Mouse (Mus musculus): ENCODE data around the gene Olfr573-ps1. TPM values are rescaled to one million over a fixed set of nuclear protein-coding genes. Genes with fewer than 3 reads are reported as not detected.

Olfr573-ps1 gene
- not detected in 2 replicates for polyA plus RNA-seq (2014; fragmentation: Nextera tagmentation; extraction: Ambion mirVana)

- Histone ChIP-seq H3K27me3 (ENCODE audit: control insufficient read depth, insufficient read depth, low read length) (no peaks in the 10 kb centered on the region), H3K9me3 (replicated peaks; ENCODE audit: control insufficient read depth, low read length) (no peaks in the 10 kb centered on the region), H3K4me1 (ENCODE audit: control insufficient read depth, insufficient read depth, low read length) (no peaks in the 10 kb centered on the region), H3K27ac (replicated peaks; ENCODE audit: low read depth, low read length) (no peak within 1 kb of the TSS), H3K36me3 (replicated peaks; ENCODE audit: control insufficient read depth, insufficient read depth, low read depth, low read length) (no peaks in the 10 kb centered on the region), H3K9ac (replicated peaks; ENCODE audit: low read length) (no peak within 1 kb of the TSS), H3K4me3 (ENCODE audit: low read depth, low read length) (no peak within 1 kb of the TSS), H3K4me2 (ENCODE audit: low read depth, low read length) (no peak within 1 kb of the TSS)
- DNase-seq (ENCODE audit: low spot score), result no peak
- ATAC-seq (replicated peaks; ENCODE audit: insufficient number of reproducible peaks, low FRiP score, low TSS enrichment, low read depth), result no peak
- WGBS, result 91% methylated on average over 2 of the region's 2 CpGs
Observed at GRCm38 (mm10) chr7:102942475-102942874, at the start of gene Olfr573-ps1. TSS of gene Olfr573-ps1 (minus strand) at chr7:102942575.

- DNase-seq (ENCODE audit: low spot score) (no peak), ATAC-seq (replicated peaks; ENCODE audit: insufficient number of reproducible peaks, low FRiP score, low TSS enrichment, low read depth) (no peak)
- Histone ChIP-seq H3K9me3 (replicated peaks; ENCODE audit: control insufficient read depth, low read length) (no peaks in the 10 kb centered on the region), H3K27me3 (ENCODE audit: control insufficient read depth, insufficient read depth, low read length) (no peaks in the 10 kb centered on the region), H3K9ac (replicated peaks; ENCODE audit: low read length) (no peak within 1 kb of the TSS), H3K4me1 (ENCODE audit: control insufficient read depth, insufficient read depth, low read length) (no peaks in the 10 kb centered on the region), H3K4me3 (ENCODE audit: low read depth, low read length) (no peak within 1 kb of the TSS), H3K27ac (replicated peaks; ENCODE audit: low read depth, low read length) (no peak within 1 kb of the TSS), H3K4me2 (ENCODE audit: low read depth, low read length) (no peak within 1 kb of the TSS), H3K36me3 (replicated peaks; ENCODE audit: control insufficient read depth, insufficient read depth, low read depth, low read length) (no peaks in the 10 kb centered on the region)
- 59% methylated on average over 3 of the region's 3 CpGs for WGBS
Observed at GRCm38 (mm10) chr7:102989224-102989623, 46.8 kb upstream of the Olfr573-ps1 start, which contains the start of gene Olfr578. TSS of gene Olfr578 (minus strand) at chr7:102989324.

DNA sequence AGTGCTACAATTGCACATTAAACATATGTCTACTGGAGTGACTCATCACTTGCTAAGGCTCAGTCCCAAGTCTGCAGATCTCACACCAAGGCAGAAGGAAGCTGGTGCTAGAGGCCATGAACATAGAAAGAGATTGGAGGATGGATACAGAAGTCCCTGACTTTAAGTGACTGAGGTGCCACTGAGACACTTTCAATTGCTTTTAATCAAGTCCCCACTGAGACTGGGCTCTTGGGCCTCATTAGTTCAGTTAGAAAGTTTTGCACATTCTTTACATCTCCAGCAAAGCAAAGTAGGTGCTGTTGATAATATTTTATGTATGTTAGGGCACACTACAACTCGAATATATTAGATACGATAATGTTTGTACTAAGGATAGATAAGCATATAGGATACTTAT, 33.5 kb upstream of the Olfr573-ps1 start, which contains the start of gene Olfr577:
Olfr577 (minus strand) TSS at position 101 of the 400 bp plus-strand sequence.
- no peak for ATAC-seq (replicated peaks; ENCODE audit: insufficient number of reproducible peaks, low FRiP score, low TSS enrichment, low read depth)
- Histone ChIP-seq H3K27ac (replicated peaks; ENCODE audit: low read depth, low read length) (no peak within 1 kb of the TSS), H3K27me3 (ENCODE audit: control insufficient read depth, insufficient read depth, low read length) (no peaks in the 10 kb centered on the region), H3K4me2 (ENCODE audit: low read depth, low read length) (no peak within 1 kb of the TSS), H3K4me3 (ENCODE audit: low read depth, low read length) (no peak within 1 kb of the TSS), H3K36me3 (replicated peaks; ENCODE audit: control insufficient read depth, insufficient read depth, low read depth, low read length) (no peaks in the 10 kb centered on the region), H3K9ac (replicated peaks; ENCODE audit: low read length) (no peak within 1 kb of the TSS), H3K9me3 (replicated peaks; ENCODE audit: control insufficient read depth, low read length) (no peaks in the 10 kb centered on the region), H3K4me1 (ENCODE audit: control insufficient read depth, insufficient read depth, low read length) (no peaks in the 10 kb centered on the region)
- DNase-seq (ENCODE audit: low spot score), result no peak
- WGBS, result 79% methylated on average over 2 of the region's 2 CpGs

GRCm38 (mm10) chr7:102974399-102974798, 32.0 kb upstream of the Olfr573-ps1 start:
- Histone ChIP-seq H3K4me3 (ENCODE audit: low read depth, low read length) (no peak overlapping the region), H3K36me3 (replicated peaks; ENCODE audit: control insufficient read depth, insufficient read depth, low read depth, low read length) (no peaks in the 10 kb centered on the region), H3K4me2 (ENCODE audit: low read depth, low read length) (no peak overlapping the region), H3K4me1 (ENCODE audit: control insufficient read depth, insufficient read depth, low read length) (no peaks in the 10 kb centered on the region), H3K9ac (replicated peaks; ENCODE audit: low read length) (no peak overlapping the region), H3K27ac (replicated peaks; ENCODE audit: low read depth, low read length) (no peak overlapping the region), H3K27me3 (ENCODE audit: control insufficient read depth, insufficient read depth, low read length) (no peaks in the 10 kb centered on the region), H3K9me3 (replicated peaks; ENCODE audit: control insufficient read depth, low read length) (no peaks in the 10 kb centered on the region)
- DNase-seq (ENCODE audit: low spot score), result no peak
- WGBS, result 45% methylated on average over 1 of the region's 1 CpGs
- no peak for ATAC-seq (replicated peaks; ENCODE audit: insufficient number of reproducible peaks, low FRiP score, low TSS enrichment, low read depth)

GRCm38 (mm10) chr7:102962360-102962759, 20.0 kb upstream of the Olfr573-ps1 start, which contains the start of gene Olfr576:
TSS of gene Olfr576 (plus strand) at chr7:102962660.
- Histone ChIP-seq H3K4me3 (ENCODE audit: low read depth, low read length) (no peak within 1 kb of the TSS), H3K9me3 (replicated peaks; ENCODE audit: control insufficient read depth, low read length) (no peaks in the 10 kb centered on the region), H3K27me3 (ENCODE audit: control insufficient read depth, insufficient read depth, low read length) (no peaks in the 10 kb centered on the region), H3K4me2 (ENCODE audit: low read depth, low read length) (no peak within 1 kb of the TSS), H3K9ac (replicated peaks; ENCODE audit: low read length) (no peak within 1 kb of the TSS), H3K4me1 (ENCODE audit: control insufficient read depth, insufficient read depth, low read length) (no peaks in the 10 kb centered on the region), H3K36me3 (replicated peaks; ENCODE audit: control insufficient read depth, insufficient read depth, low read depth, low read length) (no peaks in the 10 kb centered on the region), H3K27ac (replicated peaks; ENCODE audit: low read depth, low read length) (no peak within 1 kb of the TSS)
- ATAC-seq (replicated peaks; ENCODE audit: insufficient number of reproducible peaks, low FRiP score, low TSS enrichment, low read depth), result no peak
- 54% methylated on average over 2 of the region's 2 CpGs for WGBS
- no peak for DNase-seq (ENCODE audit: low spot score)

- Histone ChIP-seq H3K36me3 (replicated peaks; ENCODE audit: control insufficient read depth, insufficient read depth, low read depth, low read length) (no peaks in the 10 kb centered on the region), H3K27me3 (ENCODE audit: control insufficient read depth, insufficient read depth, low read length) (no peaks in the 10 kb centered on the region), H3K27ac (replicated peaks; ENCODE audit: low read depth, low read length) (no peak within 1 kb of the TSS), H3K4me2 (ENCODE audit: low read depth, low read length) (no peak within 1 kb of the TSS), H3K4me1 (ENCODE audit: control insufficient read depth, insufficient read depth, low read length) (no peaks in the 10 kb centered on the region), H3K9ac (replicated peaks; ENCODE audit: low read length) (no peak within 1 kb of the TSS), H3K4me3 (ENCODE audit: low read depth, low read length) (no peak within 1 kb of the TSS), H3K9me3 (replicated peaks; ENCODE audit: control insufficient read depth, low read length) (no peaks in the 10 kb centered on the region)
- DNase-seq (ENCODE audit: low spot score), result no peak
- 79% methylated on average over 1 of the region's 1 CpGs for WGBS
- ATAC-seq (replicated peaks; ENCODE audit: insufficient number of reproducible peaks, low FRiP score, low TSS enrichment, low read depth), result no peak
Observed at GRCm38 (mm10) chr7:102958593-102958992, 16.2 kb upstream of the Olfr573-ps1 start, which contains the start of gene Olfr575. TSS of gene Olfr575 (minus strand) at chr7:102958775.

DNA sequence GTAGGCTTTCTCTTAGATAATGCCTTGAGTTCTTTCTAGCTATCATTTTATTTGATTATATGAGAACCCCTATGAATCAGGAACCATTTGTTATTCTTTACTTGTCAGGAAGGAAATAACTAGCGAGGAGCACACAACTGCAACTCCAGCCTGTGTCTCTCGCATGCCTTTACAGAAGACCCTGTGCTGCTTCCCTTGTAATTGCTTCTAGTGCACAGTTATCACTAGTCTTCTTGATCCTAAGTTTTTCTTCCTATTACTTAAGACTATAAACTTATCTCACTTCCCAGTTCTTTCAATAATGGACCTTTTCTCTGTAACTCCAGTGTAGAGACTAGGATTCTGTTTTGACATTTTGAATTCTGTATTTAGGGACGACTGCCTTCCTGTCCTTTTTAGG, 15.8 kb upstream of the Olfr573-ps1 start:
- H3K4me3 ChIP-seq (ENCODE audit: low read depth, low read length), result no peak overlapping the region
- WGBS, result 77% methylated on average over 3 of the region's 3 CpGs

DNA sequence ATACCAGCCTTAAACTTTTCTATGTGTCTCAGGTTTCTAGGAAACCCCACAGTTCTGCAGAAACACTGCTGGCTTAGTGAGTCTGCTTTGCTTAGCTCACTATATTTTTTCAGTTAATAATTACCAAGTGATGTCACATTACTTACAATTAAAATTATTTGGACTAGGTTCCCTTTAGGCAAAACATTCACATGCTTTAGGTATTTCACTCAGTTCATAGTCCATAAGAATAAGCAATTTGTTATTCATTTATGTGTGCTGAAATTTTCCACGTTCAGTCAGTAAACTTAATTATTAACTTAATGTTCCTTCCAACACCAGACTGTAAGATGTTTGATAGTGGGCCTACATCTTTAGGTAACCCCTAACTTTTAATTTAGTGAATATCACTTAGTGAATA, 8.4 kb upstream of the Olfr573-ps1 start:
- Histone ChIP-seq H3K36me3 (replicated peaks; ENCODE audit: control insufficient read depth, insufficient read depth, low read depth, low read length) (no peaks in the 10 kb centered on the region), H3K27me3 (ENCODE audit: control insufficient read depth, insufficient read depth, low read length) (no peaks in the 10 kb centered on the region), H3K4me1 (ENCODE audit: control insufficient read depth, insufficient read depth, low read length) (no peaks in the 10 kb centered on the region), H3K9ac (replicated peaks; ENCODE audit: low read length) (no peak overlapping the region), H3K4me3 (ENCODE audit: low read depth, low read length) (no peak overlapping the region), H3K27ac (replicated peaks; ENCODE audit: low read depth, low read length) (no peak overlapping the region), H3K4me2 (ENCODE audit: low read depth, low read length) (no peak overlapping the region), H3K9me3 (replicated peaks; ENCODE audit: control insufficient read depth, low read length) (no peaks in the 10 kb centered on the region)
- ATAC-seq (replicated peaks; ENCODE audit: insufficient number of reproducible peaks, low FRiP score, low TSS enrichment, low read depth), result no peak
- 73% methylated on average over 1 of the region's 1 CpGs for WGBS
- no peak for DNase-seq (ENCODE audit: low spot score)

More for the DNA sequence above, 15.8 kb upstream of the Olfr573-ps1 start:
- Histone ChIP-seq H3K9ac (replicated peaks; ENCODE audit: low read length) (no peak overlapping the region), H3K36me3 (replicated peaks; ENCODE audit: control insufficient read depth, insufficient read depth, low read depth, low read length) (no peaks in the 10 kb centered on the region), H3K4me2 (ENCODE audit: low read depth, low read length) (no peak overlapping the region), H3K4me1 (ENCODE audit: control insufficient read depth, insufficient read depth, low read length) (no peaks in the 10 kb centered on the region), H3K27ac (replicated peaks; ENCODE audit: low read depth, low read length) (no peak overlapping the region), H3K9me3 (replicated peaks; ENCODE audit: control insufficient read depth, low read length) (no peaks in the 10 kb centered on the region), H3K27me3 (ENCODE audit: control insufficient read depth, insufficient read depth, low read length) (no peaks in the 10 kb centered on the region)
- ATAC-seq (replicated peaks; ENCODE audit: insufficient number of reproducible peaks, low FRiP score, low TSS enrichment, low read depth), result no peak
- DNase-seq (ENCODE audit: low spot score), result no peak
